In genomic region chr9:69458982-69459381, GRCm38 (mm10) we compare ENCODE assay signal across 8 mouse cellular contexts. TPM values are rescaled to one million over a fixed set of nuclear protein-coding genes. Genes with fewer than 3 reads are reported as not detected.
DNase-seq lines count a peak whose midpoint lies in the region; ATAC-seq and TF ChIP-seq lines count a peak whose summit lies in the region.

No protein-coding gene starts in this region.

- H3K4me2 ChIP-seq in hindbrain, embryonic 15.5 days = no peak overlapping the region
- H3K4me2 ChIP-seq in hindbrain, embryonic 16.5 days (ENCODE audit: low read length) = no peak overlapping the region
- no peak overlapping the region for H3K4me2 ChIP-seq in intestine, embryonic 15.5 days (replicated peaks)
- H3K4me2 ChIP-seq in lung, postnatal 0 days (replicated peaks; ENCODE audit: low read depth, low read length) = no peak overlapping the region

- peak overlapping the region; percentile 31; the same call in 1 of the 2 replicates for H3K27ac ChIP-seq in hindbrain, embryonic 15.5 days (replicated peaks)
- no peak overlapping the region; the same call in 1 of the 2 replicates for H3K27ac ChIP-seq in hindbrain, embryonic 16.5 days (ENCODE audit: low read depth, low read length)
- peak overlapping the region; percentile 28; the same call in 1 of the 2 replicates for H3K27ac ChIP-seq in intestine, embryonic 15.5 days
- H3K27ac ChIP-seq in lung, postnatal 0 days (ENCODE audit: low read length) = peak overlapping the region; percentile 99

- H3K9me3 ChIP-seq in hindbrain, embryonic 15.5 days = no peaks in the 10 kb centered on the region
- no peaks in the 10 kb centered on the region for H3K9me3 ChIP-seq in hindbrain, embryonic 16.5 days (ENCODE audit: control insufficient read depth, low read length)
- no peaks in the 10 kb centered on the region for H3K9me3 ChIP-seq in intestine, embryonic 15.5 days
- no peaks in the 10 kb centered on the region for H3K9me3 ChIP-seq in lung, postnatal 0 days (ENCODE audit: low read length)

- ATAC-seq in hindbrain, embryonic 15.5 days (ENCODE audit: low FRiP score, low read depth) = no peak
- no peak for ATAC-seq in hindbrain, embryonic 16.5 days
- ATAC-seq in intestine, embryonic 15.5 days = no peak
- peak; percentile 77 for ATAC-seq in lung, postnatal 0 days
- ATAC-seq in frontal cortex, adult (ENCODE audit: low TSS enrichment) = no peak
- ATAC-seq in cerebellum, adult (ENCODE audit: insufficient number of reproducible peaks, low FRiP score, low TSS enrichment) = no peak

- H3K9ac ChIP-seq in hindbrain, embryonic 15.5 days = no peak overlapping the region
- H3K9ac ChIP-seq in hindbrain, embryonic 16.5 days (ENCODE audit: low read depth, low read length) = no peak overlapping the region; the same call in 1 of the 2 replicates
- no peak overlapping the region for H3K9ac ChIP-seq in intestine, embryonic 15.5 days
- no peak overlapping the region for H3K9ac ChIP-seq in lung, postnatal 0 days (replicated peaks; ENCODE audit: low read depth)

- DNase-seq in fibroblast of lung, adult 2 months (ENCODE audit: low read depth) = peak; percentile 95
- peak; percentile 87 for DNase-seq in lung, postnatal 0 days (ENCODE audit: low spot score)
- DNase-seq in spleen, postnatal 36 days (ENCODE audit: low spot score in 2 of 2) = no peak

- peak; percentile 98 for TF ChIP-seq EP300 in lung, postnatal 0 days (IDR thresholded peaks at IDR 0.05)

- peaks cover 16% of the 10 kb centered on the region; the same call in 1 of the 2 replicates for H3K27me3 ChIP-seq in hindbrain, embryonic 15.5 days
- H3K27me3 ChIP-seq in hindbrain, embryonic 16.5 days (replicated peaks; ENCODE audit: control insufficient read depth, insufficient read depth, low read length) = peaks cover 6% of the 10 kb centered on the region; the same call in 1 of the 2 replicates
- H3K27me3 ChIP-seq in intestine, embryonic 15.5 days (replicated peaks) = no peaks in the 10 kb centered on the region
- no peaks in the 10 kb centered on the region for H3K27me3 ChIP-seq in lung, postnatal 0 days (replicated peaks; ENCODE audit: insufficient read depth, low read length)

- TF ChIP-seq CTCF in lung, postnatal 0 days (IDR thresholded peaks at IDR 0.05) = no peak

- H3K36me3 ChIP-seq in hindbrain, embryonic 15.5 days = no peaks in the 10 kb centered on the region
- H3K36me3 ChIP-seq in hindbrain, embryonic 16.5 days (ENCODE audit: control insufficient read depth, insufficient read depth, low read length) = no peaks in the 10 kb centered on the region
- H3K36me3 ChIP-seq in intestine, embryonic 15.5 days = peaks cover 3% of the 10 kb centered on the region; the same call in 1 of the 2 replicates
- H3K36me3 ChIP-seq in lung, postnatal 0 days (ENCODE audit: insufficient read depth, low read length) = no peaks in the 10 kb centered on the region; the same call in 1 of the 2 replicates

- H3K4me3 ChIP-seq in hindbrain, embryonic 15.5 days = no peak overlapping the region
- no peak overlapping the region for H3K4me3 ChIP-seq in hindbrain, embryonic 16.5 days (ENCODE audit: low read length)
- H3K4me3 ChIP-seq in intestine, embryonic 15.5 days (replicated peaks) = no peak overlapping the region
- no peak overlapping the region for H3K4me3 ChIP-seq in lung, postnatal 0 days (ENCODE audit: low read depth, low read length)

- peaks cover 26% of the 10 kb centered on the region for H3K4me1 ChIP-seq in hindbrain, embryonic 15.5 days (replicated peaks)
- H3K4me1 ChIP-seq in hindbrain, embryonic 16.5 days (ENCODE audit: control insufficient read depth, insufficient read depth, low read depth, low read length) = peaks cover 13% of the 10 kb centered on the region
- H3K4me1 ChIP-seq in intestine, embryonic 15.5 days (replicated peaks) = peaks cover 39% of the 10 kb centered on the region
- H3K4me1 ChIP-seq in lung, postnatal 0 days (ENCODE audit: insufficient read depth, low read depth, low read length) = peaks cover 37% of the 10 kb centered on the region

- WGBS in hindbrain, embryonic 15.5 days = 76% methylated on average over 2 of the region's 2 CpGs
- 60% methylated on average over 2 of the region's 2 CpGs for WGBS in hindbrain, embryonic 16.5 days
- 30% methylated on average over 2 of the region's 2 CpGs for WGBS in intestine, embryonic 15.5 days
- WGBS in lung, postnatal 0 days = 36% methylated on average over 2 of the region's 2 CpGs

RNA-seq across cellular contexts. Expression of gene Anxa2, which starts 5.6 kb away (rescaled TPM):
- 158 and 189 TPM in 2 replicates for polyA plus RNA-seq in hindbrain, embryonic 15.5 days (2015; fragmentation: Nextera tagmentation; extraction: Ambion mirVana)
- 153 and 199 TPM in 2 replicates for polyA plus RNA-seq in hindbrain, embryonic 16.5 days (2015; fragmentation: Nextera tagmentation; extraction: Ambion mirVana)
- 462 and 533 TPM in 2 replicates for polyA plus RNA-seq in intestine, embryonic 15.5 days (2015; fragmentation: Nextera tagmentation; extraction: Ambion mirVana)
- polyA plus RNA-seq in lung, postnatal 0 days (2015; fragmentation: Nextera tagmentation; extraction: Ambion mirVana) = 1,095 and 1,144 TPM in 2 replicates

Comparison
In these comparisons a context has a peak if more than half of its experiments do, and no peak if none do; other contexts are left out.
1. DNase-seq: peak in fibroblast of lung, adult 2 months (single experiment) and lung, postnatal 0 days (single experiment); none in spleen, postnatal 36 days (0 of 2).